Mouse (Mus musculus) liver, embryonic 14.5 days (tissue): ENCODE measurements around the gene Map3k7cl. TPM values are rescaled to one million over a fixed set of nuclear protein-coding genes. Genes with fewer than 3 reads are reported as not detected.

Experiments
- ATAC-seq: fragments of 200-750 bp; cut with Nextera tagmentation; 2 replicates; pipeline ENCODE4 v1.8.0; 2017; ENCODE audit warnings: moderate number of reproducible peaks, mild to moderate bottlenecking, moderate library complexity; ENCODE audit not compliant: insufficient read depth
- DNase-seq, 3 experiments: peaks; one replicate each; pipeline ENCODE4 v3.0.0-alpha.2; 2012 to 2013; ENCODE audit warnings: low read depth in 3 of 3, low spot score in 3 of 3
- H3K27ac ChIP-seq: fragments of 300-500 bp; sonication (generic); 2 replicates; pipeline ENCODE4 v1.5.1; 2014; ENCODE audit warnings: moderate library complexity, mild to moderate bottlenecking, control low read depth, inconsistent platforms
- H3K27me3 ChIP-seq: fragments of 300-500 bp; sonication (generic); 2 replicates; pipeline ENCODE4 v1.6.1; 2014; ENCODE audit warnings: mild to moderate bottlenecking, low read length, moderate library complexity; ENCODE audit not compliant: control insufficient read depth, insufficient read depth
- H3K36me3 ChIP-seq: fragments of 300-500 bp; sonication (generic); replicated peaks from 2 replicates; pipeline ENCODE4 v1.6.1; 2014; ENCODE audit warnings: low read depth; ENCODE audit not compliant: control insufficient read depth, insufficient read depth
- H3K4me1 ChIP-seq, 2 experiments: fragments of 200-500 bp in 1 of 2; fragments of 300-500 bp in 1 of 2; sonication (generic) in 1 of 2; replicated peaks; 2 replicates each; pipeline ENCODE4 v1.6.1; 2012 to 2014; ENCODE audit warnings: antibody characterized with exemption in 1 of 2, inconsistent platforms in 1 of 2, low read length in 1 of 2; ENCODE audit not compliant: control insufficient read depth in 2 of 2, insufficient read depth in 2 of 2
- H3K4me2 ChIP-seq: fragments of 300-500 bp; sonication (generic); 2 replicates; pipeline ENCODE4 v1.6.1; 2014; ENCODE audit warnings: low read depth, mild to moderate bottlenecking, control low read depth, moderate library complexity
- H3K4me3 ChIP-seq, 2 experiments: fragments of 200-500 bp in 1 of 2; fragments of 300-500 bp in 1 of 2; sonication (generic) in 1 of 2; 2 replicates each; pipeline ENCODE4 v1.5.1; 2012 to 2014; ENCODE audit warnings: low read depth in 2 of 2, low read length in 2 of 2, mild to moderate bottlenecking in 2 of 2, control low read depth in 1 of 2, inconsistent platforms in 1 of 2, moderate library complexity in 1 of 2; ENCODE audit not compliant: insufficient read depth in 1 of 2
- H3K9ac ChIP-seq: fragments of 300-500 bp; sonication (generic); replicated peaks from 2 replicates; pipeline ENCODE4 v1.6.1; 2014; ENCODE audit warnings: mild to moderate bottlenecking, control low read depth, moderate library complexity
- H3K9me3 ChIP-seq: fragments of 300-500 bp; sonication (generic); 2 replicates; pipeline ENCODE4 v1.6.1; 2016; ENCODE audit warnings: low read length, mixed read lengths; ENCODE audit not compliant: control insufficient read depth
- CTCF ChIP-seq: IDR thresholded peaks from 2 replicates; pipeline ENCODE4 v1.5.1; 2016; ENCODE audit warnings: antibody characterized with exemption, low read depth, control low read depth
- EP300 ChIP-seq: IDR thresholded peaks from 2 replicates; pipeline ENCODE4 v1.6.1; 2016; ENCODE audit warnings: antibody characterized with exemption, low read depth
- WGBS: fragments of 180-500 bp; shearing (Covaris S2); extraction: QIAGEN DNeasy Blood & Tissue Kit; methylation state at CpG from one replicate; pipeline ENCODE4 v1.1.7; 2014; ENCODE audit not compliant: insufficient replicate concordance; 5-methylcytosine and 5-hydroxymethylcytosine counted together
- polyA plus RNA-seq, 2 experiments: library from polyadenylated mRNA; depleted of rRNA in 1 of 2; stranded (reverse) in 1 of 2; unstranded in 1 of 2; fragments of >200 nt; fragmentation: Nextera tagmentation in 1 of 2; extraction: Ambion mirVana in 1 of 2; gene quantifications; 2 replicates each; pipeline versions ENCODE4 v1.2.1 to v1.2.3; 2012 to 2014

Map3k7cl gene
- polyA plus RNA-seq, 2 experiments, result 0.13 TPM; not detected in 1

GRCm38 (mm10) chr16:87607959-87608358 is 54.8 kb downstream of the Map3k7cl start:
- 58% methylated on average over 6 of the region's 6 CpGs for whole genome bisulfite sequencing

GRCm38 (mm10) chr16:87610142-87610541 is 57.0 kb downstream of the Map3k7cl start:
- ATAC-seq (no peak), DNase-seq (no peak)
- Histone ChIP-seq H3K4me2 (no peak overlapping the region), H3K4me1 (peaks cover 0 to 6% of the 10 kb centered on the region in 2 experiments; a peak in 2 of 4 replicates), H3K9me3 (no peaks in the 10 kb centered on the region), H3K9ac (no peak overlapping the region), H3K36me3 (no peaks in the 10 kb centered on the region), H3K27ac (no peak overlapping the region), H3K27me3 (no peaks in the 10 kb centered on the region), H3K4me3 (no peak overlapping the region)
- WGBS, result 61% methylated on average over 5 of the region's 5 CpGs
- TF ChIP-seq CTCF (no peak), EP300 (no peak)

More at GRCm38 (mm10) chr16:87607959-87608358, 54.8 kb downstream of the Map3k7cl start:
- H3K27ac ChIP-seq, result no peak overlapping the region
- no peak overlapping the region for H3K9ac ChIP-seq
- no peak for DNase-seq
- TF ChIP-seq CTCF, result no peak
- TF ChIP-seq EP300, result no peak
- ATAC-seq, result no peak; the same call in 1 of the 2 replicates
- H3K4me3 ChIP-seq, result no peak overlapping the region
- no peaks in the 10 kb centered on the region for H3K36me3 ChIP-seq
- H3K9me3 ChIP-seq, result no peaks in the 10 kb centered on the region
- no peak overlapping the region for H3K4me2 ChIP-seq
- no peaks in the 10 kb centered on the region for H3K27me3 ChIP-seq
- peaks cover 0 to 6% of the 10 kb centered on the region in 2 experiments; a peak in 2 of 4 replicates for H3K4me1 ChIP-seq

GRCm38 (mm10) chr16:87610556-87611295 is 57.6 kb downstream of the Map3k7cl start:
- no peak for DNase-seq
- no peak overlapping the region for H3K4me3 ChIP-seq

DNA sequence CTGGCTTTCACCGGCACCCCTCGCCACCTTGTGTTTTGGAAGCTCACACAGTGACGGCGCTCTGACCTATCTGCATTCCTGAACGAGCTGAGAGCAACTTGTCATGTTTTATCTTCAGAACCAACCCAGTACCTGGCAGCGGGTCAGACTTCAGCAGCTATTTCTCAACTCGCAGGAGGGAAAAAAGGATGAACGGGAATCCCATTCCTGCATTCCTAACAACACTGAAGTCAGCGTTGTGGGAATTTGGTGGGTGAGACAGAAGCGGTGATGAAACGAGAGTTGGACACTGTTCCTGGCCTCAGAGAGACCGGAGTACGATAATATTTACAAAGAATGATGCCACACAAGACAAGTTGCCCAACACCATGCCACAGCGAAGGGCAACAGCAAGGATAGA is 58.3 kb downstream of the Map3k7cl start:
- DNase-seq (no peak), ATAC-seq (no peak)
- Histone ChIP-seq H3K9me3 (no peaks in the 10 kb centered on the region), H3K4me1 (peaks cover 0 to 6% of the 10 kb centered on the region in 2 experiments; a peak in 2 of 4 replicates), H3K4me3 (no peak overlapping the region), H3K9ac (no peak overlapping the region), H3K36me3 (no peaks in the 10 kb centered on the region), H3K4me2 (no peak overlapping the region), H3K27ac (no peak overlapping the region), H3K27me3 (no peaks in the 10 kb centered on the region)
- no peak for TF ChIP-seq EP300
- TF ChIP-seq CTCF, result no peak
- 71% methylated on average over 14 of the region's 14 CpGs for whole genome bisulfite sequencing

More at GRCm38 (mm10) chr16:87610556-87611295, 57.6 kb downstream of the Map3k7cl start:
- no peaks in the 10 kb centered on the region for H3K27me3 ChIP-seq
- 63% methylated on average over 21 of the region's 21 CpGs for WGBS
- no peaks in the 10 kb centered on the region for H3K36me3 ChIP-seq
- H3K4me1 ChIP-seq, result peaks cover 0 to 6% of the 10 kb centered on the region in 2 experiments; a peak in 2 of 4 replicates
- H3K9me3 ChIP-seq, result no peaks in the 10 kb centered on the region
- no peak overlapping the region for H3K27ac ChIP-seq
- ATAC-seq, result no peak
- TF ChIP-seq EP300, result no peak
- TF ChIP-seq CTCF, result no peak
- no peak overlapping the region for H3K9ac ChIP-seq
- no peak overlapping the region for H3K4me2 ChIP-seq

- TF ChIP-seq CTCF (no peak), EP300 (no peak)
- no peak overlapping the region for H3K4me2 ChIP-seq
- no peak overlapping the region for H3K9ac ChIP-seq
- H3K27ac ChIP-seq, result no peak overlapping the region
- no peak for ATAC-seq
- H3K4me1 ChIP-seq, result peaks cover 0 to 6% of the 10 kb centered on the region in 2 experiments; a peak in 2 of 4 replicates
- H3K27me3 ChIP-seq, result no peaks in the 10 kb centered on the region
- no peaks in the 10 kb centered on the region for H3K9me3 ChIP-seq
- H3K36me3 ChIP-seq, result no peaks in the 10 kb centered on the region
- WGBS, result 57% methylated on average over 15 of the region's 15 CpGs
- no peak for DNase-seq
- no peak overlapping the region for H3K4me3 ChIP-seq
These were observed 59.2 kb downstream of the Map3k7cl start for GRCm38 (mm10) chr16:87612218-87612838.
